In genomic region chr7:62278492-62278891, GRCm38 (mm10) we compare ENCODE assay signal across 23 mouse cellular contexts.
DNase-seq lines count a peak whose midpoint lies in the region; ATAC-seq lines count a peak whose summit lies in the region.
"Had no signal": no experiment of that assay in that cellular context is flagged by ENCODE, and none has a peak within 500 bp of the region (broad histone marks: within the 10 kb centered on the region; RNA-seq: fewer than 3 reads in every experiment).

No protein-coding gene starts in this region.

- no peaks in the 10 kb centered on the region for H3K27me3 ChIP-seq in hindbrain, embryonic 10.5 days (ENCODE audit: insufficient read depth, poor library complexity, severe bottlenecking)
- H3K27me3 ChIP-seq in hindbrain, embryonic 12.5 days, result no peaks in the 10 kb centered on the region
- H3K27me3 ChIP-seq in forebrain, embryonic 12.5 days, result no peaks in the 10 kb centered on the region
- no peaks in the 10 kb centered on the region for H3K27me3 ChIP-seq in midbrain, embryonic 13.5 days
- H3K27me3 ChIP-seq: CH12.LX; intestine, embryonic 15.5 days; limb, embryonic 13.5 days; liver, embryonic 12.5 days had no signal

- peak overlapping the region; percentile 83 for H3K27ac ChIP-seq in hindbrain, embryonic 10.5 days
- H3K27ac ChIP-seq in hindbrain, embryonic 12.5 days, result no peak overlapping the region
- peak overlapping the region; percentile 47 for H3K27ac ChIP-seq in forebrain, embryonic 12.5 days
- peak overlapping the region; percentile 81 for H3K27ac ChIP-seq in midbrain, embryonic 13.5 days
- H3K27ac ChIP-seq: intestine, embryonic 15.5 days; layer of hippocampus, adult 2 months; limb, embryonic 13.5 days; liver, embryonic 12.5 days had no signal

- H3K9ac ChIP-seq in hindbrain, embryonic 12.5 days, result no peak overlapping the region
- H3K9ac ChIP-seq in forebrain, embryonic 12.5 days, result no peak overlapping the region
- no peak overlapping the region for H3K9ac ChIP-seq in midbrain, embryonic 13.5 days (replicated peaks)
- H3K9ac ChIP-seq: intestine, embryonic 15.5 days; limb, embryonic 13.5 days; liver, embryonic 12.5 days had no signal

- no peaks in the 10 kb centered on the region for H3K36me3 ChIP-seq in hindbrain, embryonic 10.5 days
- no peaks in the 10 kb centered on the region for H3K36me3 ChIP-seq in hindbrain, embryonic 12.5 days
- no peaks in the 10 kb centered on the region for H3K36me3 ChIP-seq in forebrain, embryonic 12.5 days (replicated peaks)
- no peaks in the 10 kb centered on the region for H3K36me3 ChIP-seq in midbrain, embryonic 13.5 days
- H3K36me3 ChIP-seq: G1E; intestine, embryonic 15.5 days; limb, embryonic 13.5 days; liver, embryonic 12.5 days had no signal

- H3K4me1 ChIP-seq in hindbrain, embryonic 10.5 days (replicated peaks), result peaks cover 15% of the 10 kb centered on the region; the same call in 1 of the 2 replicates
- no peaks in the 10 kb centered on the region for H3K4me1 ChIP-seq in hindbrain, embryonic 12.5 days
- 0 out of 2 replicates have a peak, but pooled peaks cover 5% of the 10 kb centered on the region for H3K4me1 ChIP-seq in forebrain, embryonic 12.5 days
- peaks cover 3% of the 10 kb centered on the region; the same call in 1 of the 2 replicates for H3K4me1 ChIP-seq in midbrain, embryonic 13.5 days (replicated peaks)
- H3K4me1 ChIP-seq: intestine, embryonic 15.5 days; limb, embryonic 13.5 days; liver, embryonic 12.5 days had no signal

- H3K9me3 ChIP-seq in hindbrain, embryonic 10.5 days, result peaks cover 4% of the 10 kb centered on the region; the same call in 1 of the 2 replicates
- H3K9me3 ChIP-seq in hindbrain, embryonic 12.5 days (replicated peaks), result 0 out of 2 replicates have a peak, but pooled peaks cover 7% of the 10 kb centered on the region
- H3K9me3 ChIP-seq in forebrain, embryonic 12.5 days, result no peaks in the 10 kb centered on the region; the same call in 1 of the 2 replicates
- peaks cover 6% of the 10 kb centered on the region; the same call in 1 of the 2 replicates for H3K9me3 ChIP-seq in midbrain, embryonic 13.5 days
- H3K9me3 ChIP-seq: G1E; intestine, embryonic 15.5 days; liver, embryonic 12.5 days had no signal

- DNase-seq in hindbrain, embryonic 10.5 days (ENCODE audit: low spot score), result peak; percentile 15
- DNase-seq in embryo, embryonic 9.5 days (ENCODE audit: extremely low spot score), result peak; percentile 26
- DNase-seq in gastrocnemius, postnatal 10 days, result no peak
- DNase-seq in left cerebral cortex, adult 18-20 months (ENCODE audit: low spot score in 2 of 2), result no peak
- DNase-seq: adrenal gland, postnatal 10 days; B cell, adult 2 months; cerebellum, adult 18-20 months; cerebellum, postnatal 14 days; heart, postnatal 4 days; kidney, adult 8-10 months; kidney, postnatal 14 days; lung, adult 18-20 months; lung, postnatal 10 days; right cerebral cortex, postnatal 14 days had no signal

- ATAC-seq in hindbrain, embryonic 12.5 days (ENCODE audit: low FRiP score), result no peak; the same call in 1 of the 2 replicates
- ATAC-seq in forebrain, embryonic 12.5 days (ENCODE audit: low FRiP score), result peak; percentile 47; the same call in 1 of the 2 replicates
- peak; percentile 43 for ATAC-seq in midbrain, embryonic 13.5 days
- ATAC-seq: intestine, embryonic 15.5 days; liver, embryonic 12.5 days had no signal

- no peak overlapping the region for H3K4me2 ChIP-seq in hindbrain, embryonic 12.5 days (replicated peaks)
- no peak overlapping the region for H3K4me2 ChIP-seq in forebrain, embryonic 12.5 days
- no peak overlapping the region for H3K4me2 ChIP-seq in midbrain, embryonic 13.5 days (replicated peaks)
- H3K4me2 ChIP-seq: intestine, embryonic 15.5 days; limb, embryonic 13.5 days; liver, embryonic 12.5 days had no signal

- 45% methylated on average over 2 of the region's 2 CpGs for WGBS in hindbrain, embryonic 10.5 days
- 26% methylated on average over 2 of the region's 2 CpGs for WGBS in hindbrain, embryonic 12.5 days
- WGBS in forebrain, embryonic 12.5 days, result 24% methylated on average over 2 of the region's 2 CpGs
- 34% methylated on average over 2 of the region's 2 CpGs for WGBS in midbrain, embryonic 13.5 days

- no peak overlapping the region for H3K4me3 ChIP-seq in hindbrain, embryonic 10.5 days
- no peak overlapping the region for H3K4me3 ChIP-seq in hindbrain, embryonic 12.5 days
- H3K4me3 ChIP-seq in forebrain, embryonic 12.5 days (replicated peaks), result no peak overlapping the region
- H3K4me3 ChIP-seq in midbrain, embryonic 13.5 days (replicated peaks), result no peak overlapping the region
- H3K4me3 ChIP-seq: intestine, embryonic 15.5 days; layer of hippocampus, adult 2 months; limb, embryonic 13.5 days; liver, embryonic 12.5 days had no signal

Comparison
In these comparisons a context has a peak if more than half of its experiments do, and no peak if none do; other contexts are left out.
1. DNase-seq: peak in hindbrain, embryonic 10.5 days (single experiment) and embryo, embryonic 9.5 days (single experiment); none in gastrocnemius, postnatal 10 days (single experiment) and left cerebral cortex, adult 18-20 months (0 of 2).